In genomic region chr1:99495852-99496251, GRCm38 (mm10) we compare ENCODE assay signal across 29 mouse cellular contexts.
DNase-seq lines count a peak whose midpoint lies in the region; ATAC-seq lines count a peak whose summit lies in the region.
"Had no signal": no experiment of that assay in that cellular context is flagged by ENCODE, and none has a peak within 500 bp of the region (broad histone marks: within the 10 kb centered on the region; RNA-seq: fewer than 3 reads in every experiment).

No protein-coding gene starts in this region.

- H3K4me1 ChIP-seq in midbrain, embryonic 11.5 days (ENCODE audit: control insufficient read depth, insufficient read depth, low read length), result no peaks in the 10 kb centered on the region
- H3K4me1 ChIP-seq in midbrain, embryonic 10.5 days, result no peaks in the 10 kb centered on the region
- H3K4me1 ChIP-seq in midbrain, embryonic 13.5 days (replicated peaks), result 0 out of 2 replicates have a peak, but pooled peaks cover 3% of the 10 kb centered on the region
- no peaks in the 10 kb centered on the region for H3K4me1 ChIP-seq in midbrain, embryonic 16.5 days (ENCODE audit: control insufficient read depth, insufficient read depth, low read length)
- H3K4me1 ChIP-seq in midbrain, embryonic 15.5 days, result no peaks in the 10 kb centered on the region
- H3K4me1 ChIP-seq: embryonic facial prominence, embryonic 13.5 days; embryonic facial prominence, embryonic 15.5 days; forebrain, embryonic 10.5 days; forebrain, embryonic 12.5 days had no signal

- H3K9me3 ChIP-seq in midbrain, embryonic 11.5 days (ENCODE audit: control insufficient read depth, low read length), result no peaks in the 10 kb centered on the region
- no peaks in the 10 kb centered on the region for H3K9me3 ChIP-seq in midbrain, embryonic 10.5 days (replicated peaks)
- H3K9me3 ChIP-seq in midbrain, embryonic 13.5 days, result no peaks in the 10 kb centered on the region
- H3K9me3 ChIP-seq in midbrain, embryonic 16.5 days (replicated peaks; ENCODE audit: control insufficient read depth, low read length, poor library complexity, severe bottlenecking), result no peaks in the 10 kb centered on the region
- no peaks in the 10 kb centered on the region for H3K9me3 ChIP-seq in midbrain, embryonic 15.5 days
- H3K9me3 ChIP-seq: embryonic facial prominence, embryonic 13.5 days; embryonic facial prominence, embryonic 15.5 days; forebrain, embryonic 10.5 days; forebrain, embryonic 12.5 days had no signal

- peak; percentile 64; the same call in 1 of the 2 replicates for ATAC-seq in midbrain, embryonic 11.5 days (ENCODE audit: low FRiP score)
- peak; percentile 66 for ATAC-seq in midbrain, embryonic 13.5 days
- ATAC-seq in midbrain, embryonic 16.5 days, result no peak
- peak; percentile 54; the same call in 1 of the 2 replicates for ATAC-seq in midbrain, embryonic 15.5 days (replicated peaks)
- ATAC-seq: activated CD4-positive, CD25-positive, alpha-beta regulatory T cell, adult 4 months; CD4-positive, CD25-positive, alpha-beta regulatory T cell, adult 4 months; forebrain, embryonic 14.5 days; forebrain, embryonic 16.5 days; Patski had no signal

- no peak for DNase-seq in midbrain, embryonic 11.5 days (ENCODE audit: low spot score, missing footprints)
- DNase-seq in midbrain, embryonic 10.5 days (ENCODE audit: low spot score), result no peak
- no peak for DNase-seq in adrenal gland, postnatal 10 days
- DNase-seq: adrenal gland, adult 2 months; adrenal gland, postnatal 14 days; adrenal gland, postnatal 36 days; B cell, adult 2 months; cerebellum, adult 11 months; cerebellum, adult 18-20 months; cerebellum, adult 8-10 months; cerebellum, adult 9-11 months; cerebellum, postnatal 14 days; cerebellum, postnatal 36 days; embryo, embryonic 11 days had no signal

- no peaks in the 10 kb centered on the region for H3K27me3 ChIP-seq in midbrain, embryonic 11.5 days (ENCODE audit: control insufficient read depth, insufficient read depth, low read length)
- H3K27me3 ChIP-seq in midbrain, embryonic 10.5 days (ENCODE audit: low read depth, poor library complexity, severe bottlenecking), result no peaks in the 10 kb centered on the region
- H3K27me3 ChIP-seq in midbrain, embryonic 13.5 days, result no peaks in the 10 kb centered on the region
- no peaks in the 10 kb centered on the region for H3K27me3 ChIP-seq in midbrain, embryonic 16.5 days (ENCODE audit: control insufficient read depth, insufficient read depth, low read depth, low read length)
- no peaks in the 10 kb centered on the region for H3K27me3 ChIP-seq in midbrain, embryonic 15.5 days (replicated peaks)
- H3K27me3 ChIP-seq: CH12.LX; embryonic facial prominence, embryonic 13.5 days; embryonic facial prominence, embryonic 15.5 days; forebrain, embryonic 12.5 days; Patski had no signal

- H3K27ac ChIP-seq in midbrain, embryonic 11.5 days (ENCODE audit: low read depth, low read length), result no peak overlapping the region
- no peak overlapping the region for H3K27ac ChIP-seq in midbrain, embryonic 10.5 days (replicated peaks)
- no peak overlapping the region for H3K27ac ChIP-seq in midbrain, embryonic 13.5 days
- no peak overlapping the region for H3K27ac ChIP-seq in midbrain, embryonic 16.5 days (ENCODE audit: low read length)
- no peak overlapping the region for H3K27ac ChIP-seq in midbrain, embryonic 15.5 days
- H3K27ac ChIP-seq: embryonic facial prominence, embryonic 13.5 days; embryonic facial prominence, embryonic 15.5 days; forebrain, embryonic 10.5 days; forebrain, embryonic 12.5 days had no signal

- 49% methylated on average over 3 of the region's 3 CpGs for WGBS in midbrain, embryonic 11.5 days
- 65% methylated on average over 3 of the region's 3 CpGs for WGBS in midbrain, embryonic 10.5 days
- 24% methylated on average over 3 of the region's 3 CpGs for WGBS in midbrain, embryonic 13.5 days
- 10% methylated on average over 3 of the region's 3 CpGs for WGBS in midbrain, embryonic 16.5 days
- WGBS in midbrain, embryonic 15.5 days, result 17% methylated on average over 3 of the region's 3 CpGs

- H3K4me3 ChIP-seq in midbrain, embryonic 11.5 days (ENCODE audit: low read depth, low read length), result no peak overlapping the region
- H3K4me3 ChIP-seq in midbrain, embryonic 10.5 days, result no peak overlapping the region
- no peak overlapping the region for H3K4me3 ChIP-seq in midbrain, embryonic 13.5 days (replicated peaks)
- H3K4me3 ChIP-seq in midbrain, embryonic 16.5 days (ENCODE audit: low read depth, low read length), result no peak overlapping the region
- H3K4me3 ChIP-seq in midbrain, embryonic 15.5 days, result no peak overlapping the region
- H3K4me3 ChIP-seq: embryonic facial prominence, embryonic 13.5 days; embryonic facial prominence, embryonic 15.5 days; erythroblast, embryonic 14.5 days; forebrain, embryonic 10.5 days; forebrain, embryonic 12.5 days had no signal

- no peak overlapping the region for H3K9ac ChIP-seq in midbrain, embryonic 11.5 days (ENCODE audit: low read length)
- H3K9ac ChIP-seq in midbrain, embryonic 13.5 days (replicated peaks), result no peak overlapping the region
- no peak overlapping the region for H3K9ac ChIP-seq in midbrain, embryonic 16.5 days (ENCODE audit: low read depth, low read length)
- H3K9ac ChIP-seq in midbrain, embryonic 15.5 days, result no peak overlapping the region
- H3K9ac ChIP-seq: embryonic facial prominence, embryonic 13.5 days; embryonic facial prominence, embryonic 15.5 days; forebrain, embryonic 12.5 days had no signal

- no peaks in the 10 kb centered on the region for H3K36me3 ChIP-seq in midbrain, embryonic 11.5 days (ENCODE audit: control insufficient read depth, insufficient read depth, low read length)
- no peaks in the 10 kb centered on the region for H3K36me3 ChIP-seq in midbrain, embryonic 10.5 days
- H3K36me3 ChIP-seq in midbrain, embryonic 13.5 days, result no peaks in the 10 kb centered on the region
- no peaks in the 10 kb centered on the region for H3K36me3 ChIP-seq in midbrain, embryonic 16.5 days (ENCODE audit: control insufficient read depth, insufficient read depth, low read length)
- H3K36me3 ChIP-seq in midbrain, embryonic 15.5 days (replicated peaks), result no peaks in the 10 kb centered on the region
- H3K36me3 ChIP-seq: embryonic facial prominence, embryonic 13.5 days; embryonic facial prominence, embryonic 15.5 days; forebrain, embryonic 10.5 days; forebrain, embryonic 12.5 days; G1E had no signal

- no peak overlapping the region for H3K4me2 ChIP-seq in midbrain, embryonic 11.5 days
- H3K4me2 ChIP-seq in midbrain, embryonic 13.5 days (replicated peaks), result no peak overlapping the region
- H3K4me2 ChIP-seq in midbrain, embryonic 16.5 days (ENCODE audit: low read length), result no peak overlapping the region
- H3K4me2 ChIP-seq in midbrain, embryonic 15.5 days, result no peak overlapping the region
- H3K4me2 ChIP-seq: embryonic facial prominence, embryonic 13.5 days; embryonic facial prominence, embryonic 15.5 days; forebrain, embryonic 12.5 days had no signal
